Mouse (Mus musculus) subcutaneous adipose tissue, adult 2 months (tissue): ENCODE data around the gene Sirt7. TPM values are rescaled to one million over a fixed set of nuclear protein-coding genes. Genes with fewer than 3 reads are reported as not detected.

Source experiments
- polyA plus RNA-seq: library from polyadenylated mRNA; depleted of rRNA; stranded (reverse); fragments of >200 nt; gene quantifications from 2 replicates; pipeline ENCODE4 v1.2.3, GENCODE M21; 2012; ENCODE audit warnings: low replicate concordance; rRNA removed

Gene Sirt7
- 63.3 and 73.1 TPM in 2 replicates for polyA plus RNA-seq

GRCm38 (mm10) chr11:120625152-120625775 lies at the start of gene Sirt7:
Gene Sirt7, minus strand, starts transcription at chr11:120625240.

GRCm38 (mm10) chr11:120672687-120673593 lies 47.9 kb upstream of the Sirt7 start, which contains the start of gene Aspscr1:
Gene Aspscr1, plus strand, starts transcription at chr11:120672973.

GRCm38 (mm10) chr11:120661076-120661460 lies 36.0 kb upstream of the Sirt7 start, which contains the start of gene Notum:
Gene Notum, minus strand, starts transcription at chr11:120661175.

DNA sequence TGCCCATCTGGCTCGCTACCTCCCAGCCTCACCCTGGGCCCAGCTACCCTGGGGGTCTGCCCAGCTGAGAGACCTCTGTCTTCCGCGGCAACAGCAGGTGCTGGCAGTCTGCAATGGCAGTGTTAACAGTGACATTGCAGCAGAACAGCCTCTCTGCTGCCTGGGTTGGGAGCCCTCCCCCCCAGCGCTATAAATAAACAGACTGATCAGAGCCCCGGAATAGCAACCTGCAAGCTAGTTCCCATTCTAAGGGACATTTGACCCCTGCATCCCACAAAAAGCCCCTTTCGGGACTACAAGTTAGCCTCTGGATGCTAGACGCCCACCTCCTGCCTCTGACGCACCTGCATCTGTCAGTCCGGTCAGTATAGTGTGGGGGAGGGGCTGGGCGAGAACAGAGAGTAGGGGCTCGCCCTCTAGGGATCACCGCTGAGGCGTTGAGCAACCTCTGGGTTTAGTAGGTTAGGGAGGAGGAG lies 23.0 kb upstream of the Sirt7 start, which contains the start of gene Myadml2:
TSS of gene Myadml2 (minus strand) at position 158 of the 476 bp plus-strand sequence.

GRCm38 (mm10) chr11:120643601-120643987 lies 18.6 kb upstream of the Sirt7 start, which contains the start of gene Pycr1:
Gene Pycr1, minus strand, starts transcription at chr11:120643769.

DNA sequence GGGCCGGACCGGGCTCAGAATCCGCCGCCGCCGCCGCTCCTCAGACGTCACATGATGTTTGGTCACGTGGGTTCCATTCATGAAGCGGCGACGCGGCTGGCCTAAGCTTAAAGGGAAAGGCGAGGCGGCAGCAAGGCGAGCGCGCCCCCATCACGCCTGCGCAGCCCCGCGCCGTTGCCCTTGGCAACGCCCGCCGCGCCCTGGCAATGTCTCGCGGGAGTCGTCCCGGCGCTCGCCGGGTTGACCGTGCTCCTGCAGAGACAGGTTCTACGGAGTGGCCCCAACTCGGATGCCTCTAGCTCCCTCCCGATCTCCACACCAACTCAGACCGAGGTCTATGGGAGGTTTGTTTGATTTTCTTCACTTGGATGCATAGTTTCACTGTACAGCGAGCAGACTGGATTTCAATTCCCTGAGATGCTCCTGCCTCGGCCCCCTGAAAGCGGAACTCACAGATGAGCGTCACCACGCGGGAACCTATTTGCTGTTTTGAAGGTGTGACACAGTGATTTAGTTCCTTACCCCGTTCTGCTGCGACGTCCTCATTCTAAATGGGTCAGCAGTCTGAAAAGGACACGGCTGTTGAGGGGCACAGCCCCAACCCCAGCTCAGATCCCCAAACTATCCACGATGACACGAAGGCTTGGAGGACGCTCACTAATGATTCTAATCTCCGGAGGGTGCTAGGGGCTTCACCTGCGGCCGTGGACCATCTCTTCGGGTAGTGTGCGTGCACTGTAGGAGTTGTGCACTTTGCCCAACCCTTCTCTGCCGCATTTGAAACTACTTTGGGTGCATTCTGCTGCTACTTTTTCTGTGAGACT lies 8.7 kb upstream of the Sirt7 start, which contains the start of gene Mafg:
TSS of gene Mafg (minus strand) at position 81 of the 824 bp plus-strand sequence.

GRCm38 (mm10) chr11:120617519-120618112 lies 7.4 kb downstream of the Sirt7 start, which contains the start of gene Pcyt2:
Gene Pcyt2, minus strand, starts transcription at chr11:120617936.

GRCm38 (mm10) chr11:120608241-120609034 lies 16.6 kb downstream of the Sirt7 start, which contains the start of gene Npb:
Gene Npb, plus strand, starts transcription at chr11:120608477.

DNA sequence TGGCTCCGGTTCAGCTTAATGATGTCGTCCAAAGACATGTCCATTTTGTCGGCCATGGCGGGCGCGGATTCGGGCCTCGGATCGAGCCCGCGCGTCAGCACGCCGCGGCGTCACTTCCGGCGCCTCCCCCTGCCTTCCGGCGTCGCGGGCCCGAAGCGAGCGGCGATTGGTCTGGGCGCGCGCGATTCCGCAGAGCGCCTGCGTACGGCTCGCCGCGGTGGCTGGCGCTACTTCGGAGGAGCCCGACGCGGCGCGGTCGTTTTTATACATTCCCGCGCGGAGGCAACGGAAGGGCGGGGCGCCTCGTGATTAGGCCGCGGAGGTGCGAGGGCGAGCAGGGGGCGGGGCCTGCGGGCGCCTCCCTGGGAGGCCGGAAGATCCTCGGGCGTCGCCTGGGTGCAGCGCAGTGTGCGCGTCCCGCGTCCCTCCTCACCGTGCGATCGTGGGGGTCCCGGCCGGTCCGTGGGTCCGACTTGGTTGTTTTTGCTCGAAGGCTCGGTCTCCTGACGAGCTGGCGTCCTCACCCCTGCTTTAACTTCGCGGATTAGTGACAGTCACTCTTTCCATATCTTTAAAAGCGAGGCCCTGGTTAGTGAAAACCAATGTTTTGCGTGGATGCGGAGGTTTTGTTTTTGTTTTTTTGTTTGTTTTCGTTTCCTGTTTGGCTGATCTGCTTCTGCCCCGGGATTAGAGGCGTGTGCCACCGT lies 26.6 kb downstream of the Sirt7 start, which contains the start of the genes Alyref and Anapc11:
TSS of gene Alyref (minus strand) at position 83 of the 707 bp plus-strand sequence.
TSS of gene Anapc11 (plus strand) at position 139 of the 707 bp plus-strand sequence.

DNA sequence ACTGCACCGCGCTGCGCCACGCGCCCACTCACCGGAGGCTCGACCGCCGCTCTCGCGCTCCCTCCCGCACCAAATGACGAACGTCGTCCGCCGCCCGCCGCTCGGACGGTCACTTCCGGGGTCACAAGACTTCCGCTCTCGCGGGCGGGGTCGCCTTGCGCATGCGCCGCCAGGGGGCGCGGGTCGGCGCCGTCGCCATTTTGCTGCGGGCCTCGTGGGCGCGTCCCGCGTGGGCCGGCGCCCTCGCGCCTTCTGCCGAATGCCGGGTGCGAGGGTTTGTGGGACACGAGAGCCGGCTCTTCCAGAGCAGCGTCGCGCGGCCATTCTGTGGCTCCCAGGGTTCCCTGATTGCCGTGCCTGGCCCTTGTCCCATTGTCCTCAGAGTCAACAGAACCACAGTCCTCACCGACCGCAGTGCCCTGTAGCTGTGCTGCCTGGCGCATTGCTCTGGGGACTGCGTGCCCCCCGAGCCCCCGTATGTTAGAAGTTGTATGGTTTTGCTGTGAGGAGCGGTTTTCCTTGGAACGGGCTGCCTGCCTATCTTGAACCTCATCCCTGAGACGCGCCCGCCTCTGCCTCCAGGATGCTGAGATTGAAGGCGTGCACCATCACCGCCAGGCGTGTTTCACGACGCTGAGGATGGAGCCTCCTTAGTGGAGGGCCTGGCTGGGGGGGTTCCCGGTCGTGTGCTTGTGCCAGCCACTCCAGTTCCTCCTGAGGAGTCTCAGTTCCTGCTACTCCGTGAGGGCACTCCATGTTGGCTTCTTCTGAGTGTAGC lies 43.4 kb downstream of the Sirt7 start, which contains the start of gene Arhgdia:
TSS of gene Arhgdia (minus strand) at position 135 of the 778 bp plus-strand sequence.

GRCm38 (mm10) chr11:120572752-120573584 lies 52.1 kb downstream of the Sirt7 start, which contains the start of gene P4hb:
Gene P4hb, minus strand, starts transcription at chr11:120573253.

Other genes with a start within 250 kb of the Sirt7 start
- gene Faap100, start 246.5 kb downstream of the Sirt7 start, polyA plus RNA-seq = 33.9 and 79.5 TPM in 2 replicates
- gene Nploc4, start 187.5 kb downstream of the Sirt7 start, polyA plus RNA-seq = 67.6 and 68.3 TPM in 2 replicates
- gene Tspan10, start 182.6 kb downstream of the Sirt7 start, polyA plus RNA-seq = 0.09 TPM in 1 of 2 replicates, not detected in the other
- gene Pde6g, start 171.7 kb downstream of the Sirt7 start, polyA plus RNA-seq = 0.70 and 1.1 TPM in 2 replicates
- 27.4 and 32.4 TPM in 2 replicates for gene Oxld1, start 167.2 kb downstream of the Sirt7 start, polyA plus RNA-seq
- 15.0 and 26.0 TPM in 2 replicates for gene Ccdc137, start 167.1 kb downstream of the Sirt7 start, polyA plus RNA-seq
- 29.0 and 40.5 TPM in 2 replicates for gene Arl16, start 157.6 kb downstream of the Sirt7 start, polyA plus RNA-seq
- 108 and 111 TPM in 2 replicates for gene Mrpl12, start 140.6 kb downstream of the Sirt7 start, polyA plus RNA-seq
- 651 and 925 TPM in 2 replicates for gene Slc25a10, start 133.4 kb downstream of the Sirt7 start, polyA plus RNA-seq
- gene Gcgr, start 94.5 kb downstream of the Sirt7 start, polyA plus RNA-seq = 1.3 and 3.8 TPM in 2 replicates
- 157 and 174 TPM in 2 replicates for gene Mcrip1, start 75.5 kb downstream of the Sirt7 start, polyA plus RNA-seq
- gene Ppp1r27, start 74.1 kb downstream of the Sirt7 start, polyA plus RNA-seq = not detected in 2 replicates
- 212 and 315 TPM in 2 replicates for gene P4hb, start 52.0 kb downstream of the Sirt7 start, polyA plus RNA-seq
- 706 and 742 TPM in 2 replicates for gene Arhgdia, start 43.6 kb downstream of the Sirt7 start, polyA plus RNA-seq
- gene Alyref, start 26.9 kb downstream of the Sirt7 start, polyA plus RNA-seq = 26.4 and 41.1 TPM in 2 replicates
- gene Anapc11, start 26.8 kb downstream of the Sirt7 start, polyA plus RNA-seq = 102 and 121 TPM in 2 replicates
- 0.39 and 2.5 TPM in 2 replicates for gene Npb, start 16.8 kb downstream of the Sirt7 start, polyA plus RNA-seq
- gene Pcyt2, start 7.3 kb downstream of the Sirt7 start, polyA plus RNA-seq = 202 and 224 TPM in 2 replicates
- gene Mafg, start 8.4 kb upstream of the Sirt7 start, polyA plus RNA-seq = 53.4 and 67.3 TPM in 2 replicates
- 8.3 and 23.9 TPM in 2 replicates for gene Pycr1, start 18.5 kb upstream of the Sirt7 start, polyA plus RNA-seq
- gene Myadml2, start 22.9 kb upstream of the Sirt7 start, polyA plus RNA-seq = 0.14 TPM in 1 of 2 replicates, not detected in the other
- 5.0 TPM in 1 of 2 replicates, not detected in the other for gene Notum, start 35.9 kb upstream of the Sirt7 start, polyA plus RNA-seq
- gene Aspscr1, start 47.7 kb upstream of the Sirt7 start, polyA plus RNA-seq = 89.5 and 105 TPM in 2 replicates
- 89.1 and 110 TPM in 2 replicates for gene Cenpx, start 88.5 kb upstream of the Sirt7 start, polyA plus RNA-seq
- gene Lrrc45, start 88.7 kb upstream of the Sirt7 start, polyA plus RNA-seq = 30.1 and 63.6 TPM in 2 replicates
- gene Rac3, start 96.2 kb upstream of the Sirt7 start, polyA plus RNA-seq = 16.6 and 55.7 TPM in 2 replicates
- gene Dcxr, start 102.0 kb upstream of the Sirt7 start, polyA plus RNA-seq = 141 and 144 TPM in 2 replicates
- 204 and 309 TPM in 2 replicates for gene Cbr2, start 106.9 kb upstream of the Sirt7 start, polyA plus RNA-seq
- gene Hmga1b, start 137.6 kb upstream of the Sirt7 start, polyA plus RNA-seq = 0.50 and 9.3 TPM in 2 replicates
- gene Rfng, start 159.0 kb upstream of the Sirt7 start, polyA plus RNA-seq = 57.4 and 75.5 TPM in 2 replicates
- gene Gps1, start 159.0 kb upstream of the Sirt7 start, polyA plus RNA-seq = 171 and 257 TPM in 2 replicates
- 33.0 and 52.4 TPM in 2 replicates for gene Dus1l, start 171.2 kb upstream of the Sirt7 start, polyA plus RNA-seq
- gene Fasn, start 199.3 kb upstream of the Sirt7 start, polyA plus RNA-seq = 8,340 and 15,875 TPM in 2 replicates